8 mouse cellular contexts compared by ENCODE assay signal in genomic region chr16:13358741-13359140, GRCm38 (mm10).
DNase-seq lines count a peak whose midpoint lies in the region; ATAC-seq and TF ChIP-seq lines count a peak whose summit lies in the region.

No protein-coding gene starts in this region.

- no peaks in the 10 kb centered on the region for H3K27me3 ChIP-seq in kidney, adult 2 months (replicated peaks; ENCODE audit: control insufficient read depth, insufficient read depth, low read length)
- H3K27me3 ChIP-seq in forebrain, postnatal 0 days (ENCODE audit: insufficient read depth, low read length): no peaks in the 10 kb centered on the region
- no peaks in the 10 kb centered on the region for H3K27me3 ChIP-seq in midbrain, embryonic 12.5 days

- no peaks in the 10 kb centered on the region for H3K36me3 ChIP-seq in kidney, adult 2 months (ENCODE audit: control insufficient read depth, insufficient read depth, low read length)
- no peaks in the 10 kb centered on the region for H3K36me3 ChIP-seq in forebrain, postnatal 0 days (ENCODE audit: insufficient read depth)
- no peaks in the 10 kb centered on the region for H3K36me3 ChIP-seq in midbrain, embryonic 12.5 days

- H3K4me3 ChIP-seq in kidney, adult 2 months (ENCODE audit: insufficient read depth, low read depth, low read length): peak overlapping the region; percentile 28; the same call in 1 of the 2 replicates
- peak overlapping the region; percentile 70 for H3K4me3 ChIP-seq in cortical plate, adult 2 months (ENCODE audit: insufficient read depth, low read length)
- peak overlapping the region; percentile 39 for H3K4me3 ChIP-seq in forebrain, postnatal 0 days (ENCODE audit: low read depth, low read length)
- H3K4me3 ChIP-seq in midbrain, embryonic 12.5 days: 0 out of 2 replicates have a peak overlapping the region, but pooled peaks have one; percentile 9

- H3K4me1 ChIP-seq in kidney, adult 2 months (ENCODE audit: control insufficient read depth, insufficient read depth, low read length): peaks cover 3% of the 10 kb centered on the region; the same call in 1 of the 2 replicates
- peaks cover 3% of the 10 kb centered on the region; the same call in 1 of the 2 replicates for H3K4me1 ChIP-seq in cortical plate, adult 2 months (ENCODE audit: control insufficient read depth, insufficient read depth, low read length)
- H3K4me1 ChIP-seq in forebrain, postnatal 0 days (ENCODE audit: insufficient read depth): peaks cover 12% of the 10 kb centered on the region; the same call in 1 of the 2 replicates
- H3K4me1 ChIP-seq in midbrain, embryonic 12.5 days: peaks cover 18% of the 10 kb centered on the region

- peak; percentile 33 for DNase-seq in kidney, adult 2 months
- DNase-seq in kidney, postnatal 14 days: no peak
- no peak for DNase-seq in forebrain, postnatal 0 days
- DNase-seq in urinary bladder, adult 2 months (ENCODE audit: low spot score): no peak
- DNase-seq in urinary bladder, adult 18-20 months (ENCODE audit: low spot score in 2 of 2): no peak
- no peak for DNase-seq in left cerebral cortex, adult 9 months (ENCODE audit: low spot score in 2 of 2)

- no peak for TF ChIP-seq CTCF in kidney, adult 2 months (conservative IDR thresholded peaks at IDR 0.05; ENCODE audit: insufficient read depth, insufficient read length, low read depth, low read length)
- no peak for TF ChIP-seq CTCF in cortical plate, adult 2 months (IDR thresholded peaks at IDR 0.05; ENCODE audit: extremely low read depth, insufficient read depth, low read length)
- no peak for TF ChIP-seq CTCF in forebrain, postnatal 0 days (IDR thresholded peaks at IDR 0.05; ENCODE audit: low read depth)

- H3K4me2 ChIP-seq in forebrain, postnatal 0 days (ENCODE audit: low read depth): peak overlapping the region; percentile 60
- H3K4me2 ChIP-seq in midbrain, embryonic 12.5 days (replicated peaks): peak overlapping the region; percentile 42; the same call in 1 of the 2 replicates

- no peak for TF ChIP-seq POLR2A in kidney, adult 2 months (IDR thresholded peaks at IDR 0.05; ENCODE audit: low read depth, low read length)
- no peak for TF ChIP-seq POLR2A in cortical plate, adult 2 months (IDR thresholded peaks at IDR 0.05; ENCODE audit: extremely low read depth, insufficient read depth, low read length)

- ATAC-seq in forebrain, postnatal 0 days: no peak
- no peak for ATAC-seq in midbrain, embryonic 12.5 days (ENCODE audit: low FRiP score, low read depth)

- H3K27ac ChIP-seq in kidney, adult 2 months (ENCODE audit: insufficient read depth, low read depth, low read length): peak overlapping the region; percentile 81
- H3K27ac ChIP-seq in cortical plate, adult 2 months (ENCODE audit: insufficient read depth, low read length): peak overlapping the region; percentile 96
- peak overlapping the region; percentile 80; the same call in 1 of the 2 replicates for H3K27ac ChIP-seq in forebrain, postnatal 0 days (ENCODE audit: low read depth, low read length)
- H3K27ac ChIP-seq in midbrain, embryonic 12.5 days (replicated peaks): peak overlapping the region; percentile 39; the same call in 1 of the 2 replicates

- H3K9ac ChIP-seq in forebrain, postnatal 0 days: peak overlapping the region; percentile 57
- H3K9ac ChIP-seq in midbrain, embryonic 12.5 days (replicated peaks): 0 out of 2 replicates have a peak overlapping the region, but pooled peaks have one; percentile 20

- H3K9me3 ChIP-seq in forebrain, postnatal 0 days (ENCODE audit: low read length): no peaks in the 10 kb centered on the region
- no peaks in the 10 kb centered on the region for H3K9me3 ChIP-seq in midbrain, embryonic 12.5 days

Comparison
In these comparisons a context has a peak if more than half of its experiments do, and no peak if none do; other contexts are left out.
1. H3K27ac ChIP-seq: peak in every context shown above with its lines; median percentile 96 in cortical plate, adult 2 months; 81 in kidney, adult 2 months; 80 in forebrain, postnatal 0 days; 39 in midbrain, embryonic 12.5 days.
2. H3K4me3 ChIP-seq: peak in every context shown above with its lines; median percentile 70 in cortical plate, adult 2 months; 39 in forebrain, postnatal 0 days; 28 in kidney, adult 2 months; 9 in midbrain, embryonic 12.5 days.